Mouse (Mus musculus) stomach, embryonic 16.5 days (tissue): ENCODE data around the gene Zkscan5. TPM values are rescaled to one million over a fixed set of nuclear protein-coding genes. Genes with fewer than 3 reads are reported as not detected.

Experiments used
- polyA plus RNA-seq: library from polyadenylated mRNA; unstranded; fragments of >200 nt; fragmentation: Nextera tagmentation; extraction: Ambion mirVana; gene quantifications from 2 replicates; pipeline ENCODE4 v1.2.1, GENCODE M21; 2015

Gene Zkscan5
- polyA plus RNA-seq, 1 experiment from 2014 or later = 11.1 TPM

Other genes starting within 250 kb of the Zkscan5 start
- gene Smurf1, start 238.7 kb upstream of the Zkscan5 start, polyA plus RNA-seq = 7.0 and 7.7 TPM in 2 replicates
- not detected in 2 replicates for gene Gm4871, start 171.8 kb upstream of the Zkscan5 start, polyA plus RNA-seq
- gene 1700018F24Rik, start 161.6 kb upstream of the Zkscan5 start, polyA plus RNA-seq = not detected in 2 replicates
- 148 and 155 TPM in 2 replicates for gene Arpc1a, start 120.7 kb upstream of the Zkscan5 start, polyA plus RNA-seq
- 0.08 and 0.27 TPM in 2 replicates for gene Kpna7, start 120.5 kb upstream of the Zkscan5 start, polyA plus RNA-seq
- 381 and 399 TPM in 2 replicates for gene Arpc1b, start 90.3 kb upstream of the Zkscan5 start, polyA plus RNA-seq
- gene Pdap1, start 64.3 kb upstream of the Zkscan5 start, polyA plus RNA-seq = 77.8 and 81.4 TPM in 2 replicates
- gene Bud31, start 64.2 kb upstream of the Zkscan5 start, polyA plus RNA-seq = 147 and 167 TPM in 2 replicates
- 15.1 and 17.4 TPM in 2 replicates for gene Ptcd1, start 37.5 kb upstream of the Zkscan5 start, polyA plus RNA-seq
- 35.2 and 36.3 TPM in 2 replicates for gene Cpsf4, start 37.3 kb upstream of the Zkscan5 start, polyA plus RNA-seq
- 705 and 758 TPM in 2 replicates for gene Atp5j2, start 12.5 kb upstream of the Zkscan5 start, polyA plus RNA-seq
- 8.5 and 9.3 TPM in 2 replicates for gene Zkscan14, start 2.7 kb upstream of the Zkscan5 start, polyA plus RNA-seq
- 33.8 and 34.2 TPM in 2 replicates for gene Zfp655, start 27.2 kb downstream of the Zkscan5 start, polyA plus RNA-seq
- 0.21 and 0.36 TPM in 2 replicates for gene Zscan25, start 75.9 kb downstream of the Zkscan5 start, polyA plus RNA-seq
- gene Cyp3a57, start 140.7 kb downstream of the Zkscan5 start, polyA plus RNA-seq = not detected in 2 replicates